Mouse (Mus musculus): ENCODE measurements at regions not wholly inside any gene's neighbourhood (a gene's known extent, or its start where the extent isn't known, plus 50 kb on each side); places are given as distances from the start of the nearest gene placed in this dataset.

DNA sequence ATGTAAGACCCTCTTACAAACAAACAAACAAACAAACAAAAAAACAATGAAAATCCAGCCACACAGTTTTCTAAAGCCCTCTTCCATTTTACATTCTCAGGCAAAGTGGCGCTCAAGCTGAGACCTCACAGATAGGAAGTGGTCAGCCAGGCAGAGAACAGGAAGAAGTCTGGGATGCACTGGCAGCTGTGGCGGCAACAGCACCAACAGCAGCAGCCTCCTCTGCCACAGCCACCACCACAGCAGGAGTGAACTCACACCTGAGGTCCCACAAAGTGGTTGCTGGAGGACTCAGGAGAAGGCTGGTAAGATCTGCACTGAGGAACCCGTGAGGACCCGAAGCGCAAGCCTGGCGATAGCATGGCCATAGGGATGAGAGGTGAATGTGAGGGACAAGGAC is 156.3 kb downstream of the Grm4 start:
- no peak for DNase-seq

DNA sequence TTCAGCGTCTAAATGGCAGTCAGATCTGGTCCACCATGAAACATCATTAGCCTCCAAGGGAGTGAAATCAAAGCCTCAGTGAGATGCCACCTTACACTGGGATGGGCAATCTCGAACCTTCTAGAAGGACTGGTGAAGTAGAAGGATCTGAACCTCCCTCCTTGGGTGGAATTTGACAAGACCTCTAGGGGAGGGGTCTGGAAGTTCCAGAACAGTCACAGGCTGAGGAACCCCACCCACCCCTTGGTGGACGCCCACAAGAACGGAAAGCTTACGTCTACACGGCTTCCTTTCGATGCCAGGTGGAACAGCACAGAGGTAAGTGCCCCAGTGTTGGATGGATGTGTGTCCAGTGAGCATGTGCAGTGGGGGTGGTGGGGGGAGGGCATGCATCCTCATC is 156.9 kb downstream of the Grm4 start:
- no peak for DNase-seq

DNA sequence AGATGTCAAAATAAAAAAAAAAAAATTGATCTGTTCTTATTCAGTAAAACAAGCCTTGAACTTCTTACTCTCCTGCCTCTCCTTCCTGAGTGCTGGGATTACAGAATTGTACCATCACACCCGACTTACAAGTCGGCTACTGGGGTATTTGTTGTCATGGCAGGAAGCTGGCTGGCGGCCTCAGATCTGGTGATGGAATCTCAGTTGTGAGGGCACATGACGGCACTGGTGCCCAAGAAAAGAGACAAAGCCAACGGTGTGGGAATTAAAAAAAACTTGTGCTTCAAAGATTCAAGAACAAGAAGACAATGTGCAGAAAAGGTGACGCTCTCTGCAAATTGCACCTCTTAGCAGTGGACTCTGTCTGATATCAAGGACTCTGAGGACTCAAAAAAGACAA is 157.3 kb downstream of the Grm4 start:
- no peak for DNase-seq

DNA sequence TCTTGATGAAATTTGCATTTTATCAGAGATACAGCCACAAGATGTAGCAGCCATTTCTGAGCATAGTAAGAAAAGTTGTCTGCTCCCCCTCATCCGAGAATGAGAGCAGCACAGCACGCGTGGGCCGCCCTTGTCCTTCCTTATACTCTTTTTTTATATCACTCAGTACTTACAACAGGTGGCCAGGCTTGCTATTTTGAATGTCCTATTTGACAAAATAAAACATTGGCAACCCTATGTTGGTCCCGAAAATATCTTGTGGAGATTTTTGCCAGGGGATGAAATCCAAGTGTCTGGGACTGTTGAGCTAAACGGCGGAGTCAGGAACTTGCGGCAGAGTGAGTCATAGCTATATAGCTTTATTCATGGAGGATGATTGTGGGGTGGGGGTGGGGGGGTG is 158.0 kb upstream of the Lemd2 start:
- DNase-seq = no peak

DNA sequence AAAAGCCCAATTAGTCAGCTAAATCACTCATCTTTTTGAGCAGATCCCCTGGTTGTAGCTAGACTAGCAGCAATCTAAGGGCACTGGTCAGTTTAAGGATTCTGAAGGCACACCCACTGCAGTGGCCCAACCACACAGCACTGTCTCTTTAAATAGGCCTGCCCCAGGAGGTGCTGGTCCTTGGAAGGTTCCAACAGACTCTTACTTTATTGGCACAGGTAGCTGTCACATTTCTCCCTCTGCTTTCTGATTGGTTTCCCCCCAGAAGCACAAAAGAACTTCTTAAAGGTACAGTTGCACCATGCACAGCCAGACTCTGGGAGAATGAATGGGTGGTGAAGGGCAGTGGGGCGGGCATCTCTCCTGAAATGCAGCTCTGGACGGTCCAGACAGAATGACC is 157.1 kb upstream of the Lemd2 start:
- peak; percentile 29 for DNase-seq

DNA sequence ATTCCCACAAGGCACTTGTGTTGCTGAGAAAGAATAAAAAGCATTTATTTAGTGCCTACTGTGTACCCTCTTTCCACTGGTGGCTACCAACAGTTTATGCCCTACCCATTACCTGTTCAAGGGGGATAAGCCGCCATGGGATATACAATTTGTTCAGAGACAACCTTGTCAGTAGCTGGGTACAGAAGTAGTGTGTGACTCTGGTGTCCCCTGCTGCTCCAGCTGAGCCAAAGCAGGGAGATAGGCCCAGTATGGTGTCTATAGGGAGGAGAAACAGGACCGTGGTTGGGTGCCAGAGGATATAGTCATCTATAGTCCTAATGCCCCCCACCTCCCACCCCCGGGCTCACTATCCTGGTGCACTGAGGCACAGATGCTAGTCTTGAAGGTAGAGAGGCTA is 152.6 kb upstream of the Lemd2 start:
- DNase-seq = no peak

DNA sequence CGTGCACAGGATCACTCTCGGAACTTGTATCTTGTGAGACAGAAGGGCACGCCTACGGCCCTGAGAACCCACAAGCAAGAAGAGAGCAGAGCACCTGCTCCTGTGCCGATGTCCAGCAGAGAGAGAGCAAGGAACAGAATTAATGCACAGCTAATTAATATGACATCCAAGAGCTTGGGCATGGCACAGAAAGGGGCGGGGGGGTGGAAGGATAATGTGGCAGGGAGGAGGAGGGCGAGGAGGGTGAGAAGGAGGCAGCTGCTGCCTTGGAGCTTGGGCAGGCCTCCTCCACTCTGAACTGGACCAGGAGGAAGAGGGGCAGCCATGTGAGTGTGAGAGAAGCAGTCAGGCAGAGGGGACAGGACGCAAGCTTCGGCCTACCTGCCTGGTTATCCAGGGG is 151.4 kb upstream of the Lemd2 start:
- no peak for DNase-seq

DNA sequence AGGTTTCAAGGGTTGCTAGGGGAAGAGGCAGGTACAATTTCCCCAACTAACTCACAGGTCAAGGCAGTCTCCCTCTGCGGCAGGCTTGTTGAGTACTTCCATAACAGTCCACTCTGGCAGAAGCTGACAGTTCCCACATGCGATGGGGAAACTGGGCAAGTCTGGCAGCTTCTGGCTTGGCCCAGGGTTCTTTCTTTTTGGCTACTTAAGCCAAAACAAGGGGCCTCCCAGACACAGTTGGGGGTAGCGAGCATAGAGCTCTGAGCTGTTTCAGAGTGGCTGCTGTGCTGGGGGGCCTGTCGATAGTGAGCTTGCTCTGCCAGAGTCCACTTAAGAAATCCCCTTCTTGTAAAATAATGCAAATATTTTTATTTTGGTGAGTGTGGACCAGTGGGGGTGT is 150.8 kb upstream of the Lemd2 start:
- DNase-seq = no peak

DNA sequence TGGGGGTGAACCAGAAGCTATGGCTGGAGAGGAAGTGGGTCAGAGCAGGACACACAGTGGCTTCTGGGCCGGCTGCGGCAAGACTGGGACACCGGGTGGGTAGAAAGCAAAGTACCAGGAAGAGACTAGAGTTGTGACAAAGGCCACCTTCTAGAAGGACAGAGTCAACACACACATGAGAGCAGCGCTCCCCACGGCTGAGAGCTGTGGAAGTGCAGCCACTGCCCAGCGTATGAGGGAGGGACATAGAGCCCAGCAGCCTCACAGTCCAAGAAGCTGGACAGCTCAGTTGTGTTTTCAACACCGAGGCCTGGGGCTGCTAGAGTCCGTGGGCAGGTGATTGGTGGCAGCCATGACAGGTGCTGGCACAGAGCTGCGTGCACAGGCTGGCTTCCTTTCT is 145.6 kb upstream of the Lemd2 start:
- no peak for DNase-seq

DNA sequence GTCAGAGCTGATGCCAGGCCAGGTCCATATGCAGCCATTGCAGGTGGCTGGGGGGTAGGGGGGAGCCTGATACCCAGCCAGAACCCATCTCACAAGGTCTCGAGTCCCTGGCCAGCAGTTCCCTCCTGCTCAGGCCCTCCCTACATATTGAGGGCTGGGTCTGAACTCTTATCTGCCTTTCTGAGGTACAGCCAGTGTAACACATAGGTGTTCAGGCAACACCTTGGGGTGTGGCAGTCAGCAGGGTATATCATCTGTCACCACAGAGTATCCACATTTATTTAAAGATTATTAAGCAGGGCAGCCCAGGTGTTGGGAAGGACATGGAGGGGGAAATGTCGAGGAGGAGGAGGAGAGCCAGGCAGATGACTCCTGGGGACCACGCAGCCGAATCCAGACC is 145.2 kb upstream of the Lemd2 start:
- no peak for DNase-seq

DNA sequence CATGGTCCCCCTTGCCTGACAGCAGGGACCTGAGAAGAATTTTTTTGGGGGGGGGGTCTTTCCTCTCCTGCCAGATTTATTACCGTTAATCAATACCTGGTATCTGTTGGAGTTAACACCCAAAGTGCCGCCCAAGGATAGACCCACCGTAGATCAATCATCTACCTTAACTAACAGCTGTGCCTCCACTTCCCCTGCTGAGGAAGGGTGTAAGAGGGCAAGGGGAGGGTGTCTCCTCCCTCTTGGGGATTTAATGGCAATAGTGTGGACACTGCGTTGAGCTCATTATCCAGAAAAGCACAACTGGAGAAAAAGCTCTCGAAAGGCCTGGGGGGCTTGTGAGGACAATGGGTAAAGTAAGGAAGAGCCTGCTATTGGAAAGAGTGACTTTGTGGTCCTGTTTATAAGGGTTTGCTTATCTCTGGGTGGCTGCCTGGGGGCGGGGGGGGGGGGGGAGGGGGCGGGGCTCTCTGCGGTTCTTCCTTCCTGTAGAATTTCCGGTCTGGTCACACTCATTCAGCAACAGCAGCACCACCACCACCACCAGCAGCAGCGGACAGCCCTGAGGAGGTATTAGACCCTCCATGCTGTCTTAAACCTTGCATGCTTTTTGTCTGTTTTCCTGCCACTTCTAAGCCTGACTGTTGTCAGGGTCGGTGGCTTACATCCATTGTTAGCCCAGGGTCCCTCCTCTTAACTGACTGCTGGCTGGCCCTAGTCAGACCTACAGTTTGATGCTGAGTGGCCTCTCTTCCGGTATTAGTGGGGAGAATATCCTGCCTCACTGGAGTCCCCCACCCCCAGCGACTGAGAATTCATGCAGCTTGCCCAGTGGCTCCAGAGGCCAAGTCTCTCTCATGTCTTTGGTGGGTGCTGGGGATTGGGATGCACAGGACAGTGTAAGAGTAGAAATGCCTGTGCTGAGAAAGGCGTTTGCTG is 138.0 kb upstream of the Lemd2 start:
- DNase-seq = no peak

DNA sequence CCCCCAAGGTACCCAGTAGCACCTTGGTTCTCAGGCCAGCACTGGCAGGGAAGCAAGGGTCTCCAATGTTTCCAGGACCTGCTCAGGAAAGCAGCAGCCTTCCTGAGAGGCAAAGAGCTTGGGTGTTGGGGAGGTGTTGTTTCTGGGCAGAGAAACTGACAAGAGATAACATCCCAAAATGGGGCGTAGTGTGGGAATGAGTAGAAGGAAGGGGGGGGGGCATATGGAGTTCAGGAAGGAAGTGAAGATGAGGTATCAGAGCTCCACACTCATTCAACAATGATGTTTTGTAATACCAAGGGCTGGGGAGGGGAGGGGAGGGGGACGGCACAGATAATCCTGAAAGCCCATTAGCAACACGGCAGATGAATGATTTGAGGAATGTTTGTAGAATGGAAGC is 135.6 kb upstream of the Lemd2 start:
- no peak for DNase-seq

DNA sequence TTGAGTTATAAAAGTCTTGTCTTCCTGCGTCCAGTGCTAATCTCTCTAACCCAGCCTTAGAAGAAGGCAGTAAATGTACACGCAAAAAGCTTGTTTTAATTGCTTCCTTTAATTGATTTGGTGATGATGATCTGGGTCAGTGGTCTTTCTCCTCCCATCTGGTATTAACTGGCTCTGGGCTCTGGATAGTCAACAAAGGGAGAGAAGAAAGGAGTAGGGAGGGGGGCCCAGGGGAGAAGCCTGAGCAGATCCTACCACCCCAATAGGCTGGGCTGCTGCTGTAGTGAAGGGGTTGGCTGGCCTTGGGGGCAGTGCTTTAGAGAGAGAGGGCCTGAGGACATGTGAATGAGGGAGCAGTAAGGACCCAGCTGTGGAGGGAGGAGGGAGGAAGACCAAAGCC is 135.0 kb upstream of the Lemd2 start:
- DNase-seq = no peak

DNA sequence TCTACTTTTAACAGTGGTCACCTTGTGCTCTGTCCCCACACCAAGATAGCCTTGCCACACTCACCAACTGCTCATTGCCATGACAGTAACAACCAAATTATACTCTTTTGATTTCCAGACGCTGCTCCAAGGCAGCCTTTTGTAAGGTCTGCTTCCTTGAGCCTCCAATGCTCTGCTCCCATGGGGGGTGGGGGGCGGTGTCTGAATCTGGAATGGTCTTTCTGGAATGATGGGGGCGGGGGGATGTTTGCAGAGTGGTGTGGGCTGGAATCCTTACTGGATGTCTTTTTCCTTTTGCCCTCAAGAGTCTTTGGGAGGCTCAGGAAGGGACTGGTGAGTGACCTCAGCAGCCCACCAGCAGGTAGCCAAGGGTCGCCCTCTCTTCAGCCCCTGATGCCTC is 131.4 kb upstream of the Lemd2 start:
- DNase-seq = no peak

DNA sequence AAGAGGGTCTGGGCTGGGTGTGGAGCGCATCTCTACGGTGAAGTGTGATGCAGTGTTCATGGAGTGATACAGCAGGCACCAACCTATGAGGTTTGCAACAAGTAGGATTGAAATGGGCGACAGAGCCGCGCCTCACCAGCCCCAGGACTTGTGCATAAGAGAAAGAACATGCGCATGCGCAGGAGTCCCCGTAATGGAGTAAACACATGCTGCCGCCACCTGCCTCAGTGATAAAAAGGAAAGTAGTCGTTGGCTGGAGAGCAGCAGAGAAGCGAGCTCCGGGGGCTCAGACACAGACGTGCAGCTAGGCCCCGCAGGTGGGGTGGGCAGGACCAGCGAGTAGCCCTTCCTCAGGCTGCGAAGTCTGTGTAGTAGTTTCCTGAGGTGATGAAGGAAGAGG is 129.3 kb upstream of the Lemd2 start:
- no peak for DNase-seq

DNA sequence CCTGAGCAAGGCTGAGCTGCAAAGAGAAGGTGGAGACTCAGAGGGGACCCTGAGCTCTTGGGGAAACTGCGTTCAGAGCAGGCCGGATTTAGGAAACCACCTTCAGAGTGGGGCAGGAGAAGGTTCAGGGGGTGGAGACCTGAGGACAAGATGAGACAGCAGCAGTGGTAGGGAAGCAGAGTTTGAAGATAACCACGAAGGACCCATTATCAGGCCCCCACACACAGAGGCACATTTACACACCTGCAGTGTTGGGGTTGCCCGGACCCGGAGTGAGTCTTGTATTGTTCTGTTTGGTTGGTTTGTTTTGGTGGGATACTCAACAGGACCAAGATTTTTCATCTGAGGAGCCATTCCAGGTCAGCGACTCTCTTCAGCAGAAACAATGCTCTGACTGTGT is 128.9 kb upstream of the Lemd2 start:
- DNase-seq = no peak

DNA sequence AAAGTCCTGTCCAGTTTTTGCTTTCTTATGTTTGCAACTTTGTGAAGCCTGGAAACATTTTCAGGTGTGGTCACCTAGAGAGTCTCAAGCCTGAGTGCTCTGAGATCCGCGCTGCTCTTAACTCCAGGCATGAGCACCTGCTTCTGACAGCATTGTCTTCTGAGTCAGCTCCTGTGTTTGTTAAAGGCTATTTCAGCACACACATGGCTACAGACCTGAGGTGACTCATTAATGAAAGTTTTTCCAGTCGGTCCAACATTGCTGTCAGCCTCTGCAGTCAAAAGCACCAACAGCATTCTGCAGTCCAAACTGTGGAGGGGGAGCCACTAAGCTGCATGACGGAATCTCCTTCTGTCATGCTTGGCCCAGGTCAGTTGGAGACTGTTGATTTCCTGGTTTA is 127.8 kb upstream of the Lemd2 start:
- no peak for DNase-seq

DNA sequence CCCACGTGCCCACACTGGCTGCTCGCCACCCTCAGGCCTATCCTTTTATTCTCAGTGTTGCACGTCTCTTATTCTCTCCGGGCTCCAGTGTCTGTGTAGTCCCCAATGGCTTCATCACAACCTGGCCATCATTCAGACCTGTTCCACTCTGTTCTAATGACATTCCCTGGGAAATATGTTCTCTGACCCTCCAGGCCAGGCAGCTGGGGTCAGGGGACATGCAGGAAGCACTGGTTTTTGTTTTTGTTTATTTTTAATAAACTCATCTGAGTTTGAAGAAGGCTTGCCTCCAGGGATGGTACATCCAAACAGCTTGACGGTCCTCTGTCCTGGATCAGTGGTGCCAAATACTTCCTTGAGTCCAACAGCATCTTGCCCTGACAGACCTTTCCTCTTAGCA is 127.4 kb upstream of the Lemd2 start:
- no peak for DNase-seq

DNA sequence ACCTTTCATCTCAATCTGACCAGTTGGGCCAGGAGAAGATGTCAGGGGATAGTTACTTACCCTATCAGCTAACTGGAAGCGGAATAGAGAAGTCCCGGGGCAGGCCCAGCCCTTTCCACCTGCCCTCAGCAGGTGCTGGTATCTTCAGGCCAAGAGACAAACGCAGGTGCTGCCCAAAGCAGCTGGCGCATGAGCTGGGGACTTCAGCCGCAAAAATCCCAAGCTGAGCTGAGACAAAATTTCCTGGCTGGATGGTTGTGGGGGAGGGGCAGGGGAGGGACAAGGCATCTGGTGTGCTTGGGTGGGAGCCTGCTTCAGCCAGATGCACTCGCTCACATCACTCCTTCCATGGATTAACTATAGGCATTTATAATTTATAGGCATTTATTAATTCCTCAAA is 125.5 kb upstream of the Lemd2 start:
- DNase-seq = no peak

DNA sequence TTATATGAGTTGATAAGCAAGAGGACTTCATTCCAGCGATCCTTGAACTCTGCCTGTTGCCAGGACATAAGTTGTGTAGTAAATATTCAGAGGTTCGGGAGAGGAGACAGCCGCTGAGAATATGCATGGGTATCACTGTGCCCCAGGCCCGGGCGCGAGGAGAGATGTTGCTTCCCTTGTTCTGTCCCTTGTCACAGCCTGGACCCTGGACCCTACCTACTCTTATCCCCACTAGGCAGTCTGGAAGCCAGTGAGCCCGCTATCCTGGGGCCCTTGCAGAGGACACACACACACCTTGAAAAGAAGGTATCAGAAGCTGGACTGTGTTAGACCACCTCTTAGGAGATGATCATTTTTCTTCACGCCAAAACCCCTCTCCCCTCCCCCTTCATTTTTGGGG is 124.9 kb upstream of the Lemd2 start:
- DNase-seq = no peak

DNA sequence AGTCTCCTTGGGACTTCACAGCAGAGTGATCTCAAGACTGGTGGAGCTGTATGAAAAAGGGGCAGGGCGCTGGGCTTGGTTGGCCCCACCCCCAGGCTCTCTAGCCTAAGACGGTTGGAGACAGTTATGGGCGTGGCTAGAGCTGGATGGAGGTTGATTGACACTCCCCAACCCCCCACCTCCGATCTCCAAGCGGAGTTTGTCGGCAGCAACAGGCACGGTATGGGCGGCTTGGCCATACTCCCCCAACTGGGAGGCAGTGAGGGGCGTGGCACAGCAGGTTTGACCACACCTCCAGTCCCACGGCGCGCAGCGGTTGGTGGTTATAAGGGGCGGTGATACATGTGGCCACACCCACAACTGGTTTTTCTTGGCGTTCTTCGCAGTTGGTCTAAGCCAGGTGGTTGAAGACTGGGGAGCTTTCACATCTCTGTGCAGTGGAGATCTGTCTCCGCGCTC is 120.8 kb upstream of the Lemd2 start:
- DNase-seq = peak; percentile 75

DNA sequence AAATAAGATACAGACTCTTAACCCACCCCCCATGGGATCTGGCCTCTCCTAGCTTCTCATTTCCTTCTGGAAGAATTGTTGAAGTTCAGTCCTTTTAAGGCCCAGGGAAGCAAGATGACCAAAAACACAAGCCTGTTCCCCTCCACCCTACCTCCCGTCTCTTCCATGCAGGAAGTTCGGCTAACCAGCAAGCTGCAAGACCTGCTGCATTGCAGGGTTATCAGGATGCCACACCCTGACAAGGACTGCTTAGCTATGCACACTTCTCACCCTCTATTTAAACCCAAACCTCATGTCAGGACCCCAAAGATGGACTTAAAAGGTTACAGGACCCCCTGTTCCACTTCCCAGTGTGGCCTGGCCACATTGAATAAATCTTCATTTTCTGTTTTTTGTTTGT is 119.2 kb upstream of the Lemd2 start:
- DNase-seq = no peak

DNA sequence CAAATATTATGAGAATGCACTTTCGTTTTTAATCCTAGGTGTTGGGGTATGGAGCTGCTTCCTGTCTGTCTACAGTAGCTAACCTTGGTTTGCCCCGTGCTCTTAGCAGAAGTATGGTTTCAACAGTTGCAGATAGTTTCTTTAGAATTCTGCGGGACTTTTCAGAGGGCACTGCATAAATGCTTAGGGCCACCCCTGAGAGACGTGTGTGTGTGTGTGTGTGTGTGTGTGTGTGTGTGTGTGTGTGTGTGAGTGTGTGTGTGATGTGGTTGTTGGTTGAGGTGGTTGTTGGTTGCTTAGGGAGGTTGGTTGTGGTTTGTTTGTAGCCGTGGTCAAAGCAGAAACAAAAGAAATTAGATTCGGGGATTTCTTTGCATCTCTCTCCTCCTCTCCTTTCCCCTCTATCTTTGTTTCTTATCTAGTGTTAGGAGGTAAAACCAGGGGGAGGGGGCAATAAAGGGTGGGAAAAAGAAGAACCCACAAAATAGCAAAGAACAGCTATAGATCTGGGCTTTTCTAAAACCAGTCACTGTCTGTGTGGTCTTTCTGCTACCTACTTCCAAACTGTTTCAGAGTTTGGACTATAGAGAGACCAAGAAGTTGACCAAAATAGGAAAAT is 118.7 kb upstream of the Lemd2 start:
- DNase-seq = no peak

DNA sequence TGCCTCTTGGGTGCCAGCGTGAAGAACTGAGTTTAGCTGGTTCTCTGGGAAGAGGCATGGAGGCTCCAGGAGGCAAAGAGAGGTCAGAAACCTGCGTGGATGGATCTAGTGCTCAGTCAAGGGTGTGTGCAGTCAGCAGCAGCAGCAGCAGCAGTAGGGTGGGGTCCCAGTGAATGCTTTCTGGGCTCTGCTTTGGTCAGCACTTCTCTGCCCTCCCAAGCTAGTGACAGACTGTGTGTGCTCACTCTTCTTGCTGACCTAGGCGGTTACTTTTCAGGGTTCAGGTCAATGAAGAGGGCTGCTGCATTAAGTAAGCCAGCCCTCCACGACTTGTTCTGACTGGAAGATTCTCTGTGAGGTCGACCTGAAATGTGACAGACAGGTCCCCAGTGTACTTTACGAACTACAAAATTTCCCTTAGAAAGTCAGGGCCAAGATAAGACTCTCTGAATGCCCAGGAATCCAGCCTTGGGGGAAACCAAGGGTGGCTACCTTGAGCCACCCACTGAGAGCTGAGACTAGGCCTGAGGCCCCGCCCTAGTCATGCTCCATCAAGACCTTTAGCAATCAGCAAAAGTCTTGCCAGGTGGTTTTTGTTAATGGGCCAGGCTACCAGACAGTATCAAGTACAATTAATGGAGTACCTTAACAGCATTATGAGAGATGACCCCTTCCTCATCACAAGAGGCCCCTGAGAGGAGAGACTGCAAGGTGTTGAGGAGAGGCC is 114.9 kb upstream of the Lemd2 start:
- DNase-seq = no peak
